Comparison of ENCODE assay signal across 11 mouse cellular contexts in the genomic region with DNA sequence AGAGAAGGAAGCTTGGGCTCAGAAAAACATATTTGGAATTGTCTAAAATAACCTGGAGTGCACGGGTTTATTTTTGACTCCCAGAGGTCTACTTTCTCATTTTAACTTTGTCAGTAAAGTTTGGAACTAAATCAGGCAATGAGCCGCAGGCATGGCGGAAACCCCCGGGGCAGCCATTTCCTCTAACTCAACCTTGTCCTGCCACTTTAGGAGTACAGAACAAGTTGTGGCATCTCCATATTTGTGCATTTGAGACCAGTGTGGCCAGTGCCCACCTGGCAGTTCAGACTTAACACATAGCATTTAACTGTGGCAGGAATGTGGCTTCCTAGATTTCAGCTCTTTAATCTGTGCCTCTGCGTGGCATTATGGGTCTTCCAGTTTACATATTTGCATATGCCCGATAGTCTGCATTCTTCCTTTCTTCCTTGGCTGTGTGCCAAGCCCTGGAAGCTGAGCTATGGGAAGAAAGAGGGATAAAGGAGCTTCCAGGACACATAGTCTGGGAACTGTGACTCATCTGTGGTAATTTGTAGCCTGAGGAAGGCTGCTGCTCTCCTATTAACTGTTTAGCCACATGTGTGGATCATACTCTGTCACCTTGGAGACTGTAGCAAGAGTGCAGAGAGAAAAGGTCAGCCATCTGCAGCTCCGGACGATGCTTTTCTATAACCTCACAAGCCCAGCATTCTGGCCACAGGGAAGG.
DNase-seq lines count a peak whose midpoint lies in the region; ATAC-seq and TF ChIP-seq lines count a peak whose summit lies in the region.
"Had no signal": no experiment of that assay in that cellular context is flagged by ENCODE, and none has a peak within 500 bp of the region (broad histone marks: within the 10 kb centered on the region; RNA-seq: fewer than 3 reads in every experiment).

No protein-coding gene starts in this region.

- no peak overlapping the region for H3K9ac ChIP-seq in liver, embryonic 12.5 days
- H3K9ac ChIP-seq: forebrain, embryonic 15.5 days had no signal

- 67% methylated on average over 8 of the region's 8 CpGs for WGBS in liver, embryonic 12.5 days (ENCODE audit: insufficient replicate concordance)

- no peak overlapping the region for H3K4me2 ChIP-seq in liver, embryonic 12.5 days
- H3K4me2 ChIP-seq: forebrain, embryonic 15.5 days had no signal

- no peaks in the 10 kb centered on the region for H3K4me1 ChIP-seq in liver, embryonic 12.5 days

- no peaks in the 10 kb centered on the region for H3K36me3 ChIP-seq in liver, embryonic 12.5 days
- H3K36me3 ChIP-seq: forebrain, embryonic 15.5 days had no signal

- no peak overlapping the region for H3K4me3 ChIP-seq in liver, embryonic 12.5 days
- H3K4me3 ChIP-seq: forebrain, embryonic 15.5 days; layer of hippocampus, adult 2 months had no signal

- no peak overlapping the region for H3K27ac ChIP-seq in liver, embryonic 12.5 days
- H3K27ac ChIP-seq: forebrain, embryonic 15.5 days; layer of hippocampus, adult 2 months had no signal

- TF ChIP-seq POLR2A in brain, embryonic 14.5 days (IDR thresholded peaks at IDR 0.05; ENCODE audit: borderline replicate concordance, extremely low read depth, insufficient read depth, insufficient read length, poor library complexity, severe bottlenecking), result no peak

- no peaks in the 10 kb centered on the region for H3K9me3 ChIP-seq in liver, embryonic 12.5 days (replicated peaks)
- H3K9me3 ChIP-seq: forebrain, embryonic 15.5 days had no signal

- DNase-seq in frontal cortex, postnatal 14 days (ENCODE audit: low spot score in 2 of 2), result no peak
- DNase-seq in liver, result peak; percentile 11
- DNase-seq in MN1 (ENCODE audit: low spot score), result peak; percentile 71
- DNase-seq in brain, embryonic 14.5 days (ENCODE audit: low read depth), result peak; percentile 54
- no peak for DNase-seq in layer of hippocampus, postnatal 36 days
- DNase-seq in thymus, postnatal 14 days, result no peak
- DNase-seq: heart, adult 18-20 months had no signal

- peak; percentile 47; the same call in 1 of the 2 replicates for ATAC-seq in frontal cortex, adult (ENCODE audit: low TSS enrichment)
- no peak for ATAC-seq in liver, embryonic 12.5 days
- ATAC-seq: forebrain, embryonic 15.5 days had no signal

- no peak for TF ChIP-seq CTCF in brain, embryonic 14.5 days (IDR thresholded peaks at IDR 0.05; ENCODE audit: borderline replicate concordance, extremely low read depth, insufficient read depth, insufficient read length)

- 0 out of 2 replicates have a peak, but pooled peaks cover 4% of the 10 kb centered on the region for H3K27me3 ChIP-seq in liver, embryonic 12.5 days (replicated peaks)
- H3K27me3 ChIP-seq: forebrain, embryonic 15.5 days had no signal

Comparison
In these comparisons a context has a peak if more than half of its experiments do, and no peak if none do; other contexts are left out.
1. DNase-seq: peak in liver (single experiment), MN1 (single experiment) and brain, embryonic 14.5 days (single experiment); none in frontal cortex, postnatal 14 days (0 of 2), layer of hippocampus, postnatal 36 days (0 of 2) and thymus, postnatal 14 days (single experiment).